Mouse (Mus musculus) MEL (cell line): Measurements from ENCODE around the gene BC017158.

Experiments used
- CTCF ChIP-seq, 3 experiments: IDR thresholded peaks in 2 of 3; conservative IDR thresholded peaks in 1 of 3; 2 replicates each; pipeline ENCODE4 v1.5.1; 2011 to 2012; ENCODE audit warnings: low read length in 3 of 3, low read depth in 2 of 3, mild to moderate bottlenecking in 2 of 3, improper control_type of control experiment in 1 of 3, inconsistent platforms in 1 of 3, mixed read lengths in 1 of 3, moderate library complexity in 1 of 3; ENCODE audit not compliant: control insufficient read depth in 1 of 3, insufficient read depth in 1 of 3, poor library complexity in 1 of 3, severe bottlenecking in 1 of 3
- E2F4 ChIP-seq: IDR thresholded peaks from 2 replicates; pipeline ENCODE4 v1.6.1; 2011; ENCODE audit warnings: low read depth, low read length, improper control_type of control experiment, borderline replicate concordance
- EP300 ChIP-seq, 2 experiments: IDR thresholded peaks; 2 replicates each; pipeline ENCODE4 v1.6.1; 2011; ENCODE audit warnings: improper control_type of control experiment in 2 of 2, low read length in 2 of 2, low read depth in 1 of 2, mild to moderate bottlenecking in 1 of 2
- GABPA ChIP-seq: IDR thresholded peaks from 2 replicates; pipeline ENCODE4 v1.6.1; 2012; ENCODE audit warnings: low read depth, mild to moderate bottlenecking, inconsistent platforms, low read length, improper control_type of control experiment, moderate library complexity
- MAFK ChIP-seq: IDR thresholded peaks from 2 replicates; pipeline ENCODE4 v1.6.1; 2011; ENCODE audit warnings: low read depth, mild to moderate bottlenecking, low read length, improper control_type of control experiment, borderline replicate concordance
- MYC ChIP-seq: IDR thresholded peaks from 2 replicates; pipeline ENCODE4 v1.6.1; 2011; ENCODE audit warnings: low read depth, mild to moderate bottlenecking, low read length, improper control_type of control experiment, moderate library complexity
- POLR2AphosphoS5 ChIP-seq: IDR thresholded peaks from 2 replicates; pipeline ENCODE4 v1.6.1; 2012; ENCODE audit warnings: low read depth, borderline replicate concordance, mild to moderate bottlenecking, inconsistent platforms, low read length, moderate library complexity, mixed read lengths

DNA sequence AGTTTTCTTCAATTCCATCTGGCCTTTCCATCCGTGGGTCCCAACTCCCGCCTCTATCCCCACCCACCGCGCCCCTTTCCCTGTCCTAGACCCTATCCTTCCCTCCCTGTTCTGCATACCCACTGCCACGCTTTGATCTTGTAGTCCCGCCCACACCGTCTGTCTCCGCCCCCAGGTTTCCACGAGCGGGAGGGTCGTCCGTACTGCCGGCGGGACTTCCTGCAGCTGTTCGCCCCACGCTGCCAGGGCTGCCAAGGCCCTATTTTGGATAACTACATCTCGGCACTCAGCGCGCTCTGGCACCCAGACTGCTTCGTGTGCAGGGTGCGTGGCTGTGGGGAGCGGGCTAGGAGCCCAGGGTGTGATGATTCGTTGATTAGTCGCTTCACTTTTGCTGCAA is 45.4 kb downstream of the BC017158 start:
- TF ChIP-seq MYC, result no peak
- TF ChIP-seq GABPA, result no peak
- no peak for TF ChIP-seq E2F4
- TF ChIP-seq CTCF (IDR thresholded peaks at IDR 0.05 in 2 of 3, conservative IDR thresholded peaks at IDR 0.05 in 1 of 3; ENCODE audit: control insufficient read depth in 1 of 3, insufficient read depth in 1 of 3, low read depth in 2 of 3, low read length in 3 of 3, poor library complexity in 1 of 3, severe bottlenecking in 1 of 3), result no peak
- TF ChIP-seq EP300 (IDR thresholded peaks at IDR 0.05; ENCODE audit: low read depth in 1 of 2, low read length in 2 of 2), result no peak
- no peak for TF ChIP-seq MAFK
- TF ChIP-seq POLR2AphosphoS5, result no peak
